Mouse (Mus musculus) kidney, adult 2 months (tissue): ENCODE data around the gene Snf8. TPM values are rescaled to one million over a fixed set of nuclear protein-coding genes. Genes with fewer than 3 reads are reported as not detected.
A peak's percentile ranks its signal among the peaks of the same experiment; 100 is the strongest.

Experiments
- DNase-seq: peaks from one replicate; pipeline ENCODE4 v3.0.0; 2021
- H3K27ac ChIP-seq: fragments of 200-500 bp; 2 replicates; pipeline ENCODE4 v1.5.1; 2012; ENCODE audit warnings: low read depth, low read length, control low read depth, inconsistent platforms; ENCODE audit not compliant: insufficient read depth
- H3K27me3 ChIP-seq: fragments of 200-500 bp; replicated peaks from 2 replicates; pipeline ENCODE4 v1.6.1; 2012; ENCODE audit warnings: mild to moderate bottlenecking, moderate library complexity, low read length, inconsistent platforms; ENCODE audit not compliant: control insufficient read depth, insufficient read depth
- H3K36me3 ChIP-seq: fragments of 200-500 bp; 2 replicates; pipeline ENCODE4 v1.6.1; 2012; ENCODE audit warnings: mild to moderate bottlenecking, moderate library complexity, low read length, inconsistent platforms; ENCODE audit not compliant: control insufficient read depth, insufficient read depth
- H3K4me1 ChIP-seq: fragments of 200-500 bp; 2 replicates; pipeline ENCODE4 v1.6.1; 2011; ENCODE audit warnings: low read length; ENCODE audit not compliant: control insufficient read depth, insufficient read depth
- H3K4me3 ChIP-seq: fragments of 200-500 bp; 2 replicates; pipeline ENCODE4 v1.5.1; 2011; ENCODE audit warnings: mild to moderate bottlenecking, low read depth, low read length, control low read depth; ENCODE audit not compliant: insufficient read depth
- CTCF ChIP-seq: fragments of 200-500 bp; conservative IDR thresholded peaks from 2 replicates; pipeline ENCODE4 v1.5.1; 2011; ENCODE audit warnings: low read depth, mild to moderate bottlenecking, control low read depth, low read length, moderate library complexity, mixed read lengths; ENCODE audit not compliant: insufficient read depth, insufficient read length
- POLR2A ChIP-seq: fragments of 200-500 bp; IDR thresholded peaks from one replicate; pipeline ENCODE4 v1.6.1; 2011; ENCODE audit warnings: low read depth, low read length, control low read depth
- WGBS: fragments of 180-500 bp; shearing (Covaris S2); methylation state at CpG from one replicate; pipeline ENCODE4 v1.1.7; 2018; 5-methylcytosine and 5-hydroxymethylcytosine counted together
- polyA plus RNA-seq: library from polyadenylated mRNA; depleted of rRNA; stranded (reverse); fragments of >200 nt; gene quantifications from 2 replicates; pipeline ENCODE4 v1.2.3, GENCODE M21; 2012; rRNA removed

Snf8 gene
- polyA plus RNA-seq, 1 experiment: 45.9 TPM

- no peaks in the 10 kb centered on the region for H3K4me1 ChIP-seq
- no peaks in the 10 kb centered on the region for H3K36me3 ChIP-seq
- no peak overlapping the region for H3K4me3 ChIP-seq
- WGBS: 87% methylated on average over 6 of the region's 6 CpGs
- DNase-seq: no peak
- no peaks in the 10 kb centered on the region for H3K27me3 ChIP-seq
- TF ChIP-seq CTCF (no peak), POLR2A (no peak)
- no peak overlapping the region for H3K27ac ChIP-seq
Measured at GRCm38 (mm10) chr11:96087981-96088380, 53.3 kb downstream of the Snf8 start.

GRCm38 (mm10) chr11:96091073-96091472, 56.4 kb downstream of the Snf8 start:
- no peaks in the 10 kb centered on the region for H3K4me1 ChIP-seq
- WGBS: 79% methylated on average over 2 of the region's 2 CpGs
- peak; percentile 51 for DNase-seq

DNA sequence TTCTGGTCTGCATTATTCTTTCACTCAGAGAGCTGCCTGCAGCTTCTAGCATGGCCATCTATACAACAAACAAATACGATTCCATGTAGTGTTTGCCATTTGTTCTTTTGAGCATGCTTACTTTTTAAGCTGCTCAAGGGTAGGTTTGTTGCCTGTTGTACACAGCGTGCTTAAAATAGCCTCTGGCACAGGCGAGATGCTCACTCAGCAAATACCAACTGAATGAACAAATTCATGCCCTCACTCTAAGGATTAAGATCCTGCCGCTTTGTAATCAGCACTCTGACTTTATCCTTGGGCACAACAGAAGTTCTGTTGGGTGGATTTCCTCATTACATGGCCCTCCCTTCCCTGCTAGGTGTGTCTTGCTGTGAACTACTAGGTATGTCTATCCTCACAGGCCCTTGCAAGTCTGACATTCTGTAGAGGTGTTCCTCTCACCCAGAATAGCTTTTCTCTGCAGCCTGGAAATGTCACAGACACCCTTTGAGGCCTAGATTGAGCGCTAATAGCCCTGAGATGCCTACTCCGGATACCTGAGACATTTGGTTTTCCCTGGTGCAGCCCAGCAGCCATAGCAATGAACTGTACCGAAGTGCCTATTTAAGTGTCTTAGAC, 58.1 kb downstream of the Snf8 start:
- H3K27ac ChIP-seq: no peak overlapping the region
- no peaks in the 10 kb centered on the region for H3K36me3 ChIP-seq
- no peak overlapping the region for H3K4me3 ChIP-seq
- H3K27me3 ChIP-seq: no peaks in the 10 kb centered on the region
- peak; percentile 27 for DNase-seq
- 30% methylated on average over 7 of the region's 7 CpGs for WGBS
- TF ChIP-seq POLR2A: no peak
- no peak for TF ChIP-seq CTCF
- H3K4me1 ChIP-seq: no peaks in the 10 kb centered on the region

More at GRCm38 (mm10) chr11:96091073-96091472, 56.4 kb downstream of the Snf8 start:
- Histone ChIP-seq H3K36me3 (no peaks in the 10 kb centered on the region), H3K4me3 (no peak overlapping the region), H3K27ac (no peak overlapping the region), H3K27me3 (no peaks in the 10 kb centered on the region)
- TF ChIP-seq CTCF (peak; percentile 45), POLR2A (no peak)

- Histone ChIP-seq H3K36me3 (no peaks in the 10 kb centered on the region), H3K27me3 (no peaks in the 10 kb centered on the region), H3K4me1 (no peaks in the 10 kb centered on the region), H3K4me3 (no peak overlapping the region), H3K27ac (no peak overlapping the region)
- TF ChIP-seq POLR2A (no peak), CTCF (peak; percentile 98; the same call in 1 of the 2 replicates)
- peak; percentile 50 for DNase-seq
- WGBS: 6% methylated on average over 3 of the region's 3 CpGs
Measured at GRCm38 (mm10) chr11:96093361-96093760, 58.7 kb downstream of the Snf8 start.

Other genes with a start within 250 kb of the Snf8 start
- 26.4 and 46.5 TPM in 2 replicates for gene Phospho1, start 210.4 kb upstream of the Snf8 start, polyA plus RNA-seq
- gene Gngt2, start 197.7 kb upstream of the Snf8 start, polyA plus RNA-seq: 8.0 and 10.3 TPM in 2 replicates
- gene Abi3, start 192.4 kb upstream of the Snf8 start, polyA plus RNA-seq: 21.8 and 25.0 TPM in 2 replicates
- 0.19 and 0.38 TPM in 2 replicates for gene B4galnt2, start 120.0 kb upstream of the Snf8 start, polyA plus RNA-seq
- gene Igf2bp1, start 28.9 kb upstream of the Snf8 start, polyA plus RNA-seq: 1.0 and 1.1 TPM in 2 replicates
- not detected in 2 replicates for gene Gip, start 10.3 kb upstream of the Snf8 start, polyA plus RNA-seq
- 36.0 and 38.8 TPM in 2 replicates for gene Ube2z, start 30.5 kb downstream of the Snf8 start, polyA plus RNA-seq
- gene Atp5g1, start 40.8 kb downstream of the Snf8 start, polyA plus RNA-seq: 1,915 and 2,050 TPM in 2 replicates
- gene Calcoco2, start 77.1 kb downstream of the Snf8 start, polyA plus RNA-seq: not detected in 2 replicates
- gene Ttll6, start 98.9 kb downstream of the Snf8 start, polyA plus RNA-seq: 0.05 TPM in 2 replicates
- not detected in 2 replicates for gene Hoxb13, start 159.4 kb downstream of the Snf8 start, polyA plus RNA-seq
- 27.8 and 29.6 TPM in 2 replicates for gene Hoxb9, start 236.6 kb downstream of the Snf8 start, polyA plus RNA-seq
- gene Hoxb8, start 247.0 kb downstream of the Snf8 start, polyA plus RNA-seq: 51.7 and 69.9 TPM in 2 replicates